Comparison of ENCODE assay signal across 8 mouse cellular contexts in the genomic region with DNA sequence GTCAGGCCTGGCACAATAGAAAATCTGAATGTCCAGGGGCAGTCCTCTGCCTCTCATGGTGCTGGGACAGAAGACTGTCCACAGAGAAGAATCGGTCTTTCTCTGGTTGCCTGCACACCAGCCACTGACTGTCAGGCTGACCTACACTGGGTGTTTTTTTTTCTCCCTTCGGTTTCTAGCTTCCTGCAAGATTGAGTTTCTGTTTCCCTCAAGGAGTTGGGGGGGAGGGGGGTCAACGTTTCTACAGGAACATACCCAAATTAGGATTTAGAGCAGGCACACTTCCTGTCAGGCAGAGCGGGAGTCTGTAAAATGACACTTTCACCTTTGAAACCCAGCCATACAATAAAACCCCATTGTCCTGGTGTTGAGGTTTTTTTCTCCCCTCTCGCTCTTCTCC. TPM values are rescaled to one million over a fixed set of nuclear protein-coding genes. Genes with fewer than 3 reads are reported as not detected.
DNase-seq lines count a peak whose midpoint lies in the region; ATAC-seq lines count a peak whose summit lies in the region.

No protein-coding gene starts in this region.

- 6% methylated on average over 5 of the region's 5 CpGs for WGBS in hindbrain, embryonic 10.5 days
- 12% methylated on average over 5 of the region's 5 CpGs for WGBS in liver, embryonic 15.5 days (ENCODE audit: insufficient replicate concordance)
- WGBS in stomach, embryonic 16.5 days: 16% methylated on average over 5 of the region's 5 CpGs

- peak overlapping the region; percentile 25 for H3K4me3 ChIP-seq in hindbrain, embryonic 10.5 days
- peak overlapping the region; percentile 20; the same call in 1 of the 2 replicates for H3K4me3 ChIP-seq in liver, embryonic 15.5 days (replicated peaks)
- peak overlapping the region; percentile 25 for H3K4me3 ChIP-seq in stomach, embryonic 16.5 days (replicated peaks; ENCODE audit: low read length)

- peak; percentile 88 for DNase-seq in CD4-positive helper T cell, adult 2 months (ENCODE audit: low read depth, low spot score)
- peak; percentile 90 for DNase-seq in R1 (ENCODE audit: low read depth, low spot score)
- peak; percentile 40 for DNase-seq in hindbrain, embryonic 10.5 days (ENCODE audit: low spot score)
- DNase-seq in frontal cortex, postnatal 10 days (ENCODE audit: low spot score in 2 of 2): no peak
- no peak for DNase-seq in spleen, postnatal 36 days (ENCODE audit: low spot score in 2 of 2)

- H3K9ac ChIP-seq in liver, embryonic 15.5 days: no peak overlapping the region
- H3K9ac ChIP-seq in stomach, embryonic 16.5 days (ENCODE audit: low read length): peak overlapping the region; percentile 55

- no peaks in the 10 kb centered on the region for H3K27me3 ChIP-seq in hindbrain, embryonic 10.5 days (ENCODE audit: insufficient read depth, poor library complexity, severe bottlenecking)
- H3K27me3 ChIP-seq in liver, embryonic 15.5 days: no peaks in the 10 kb centered on the region
- H3K27me3 ChIP-seq in stomach, embryonic 16.5 days (ENCODE audit: control insufficient read depth, insufficient read depth, low read length): no peaks in the 10 kb centered on the region

- ATAC-seq in liver, embryonic 15.5 days (ENCODE audit: insufficient read depth): no peak
- ATAC-seq in stomach, embryonic 16.5 days (ENCODE audit: insufficient read depth, low FRiP score): peak; percentile 10; the same call in 1 of the 2 replicates
- ATAC-seq in erythroblast, adult 5-6 weeks (replicated peaks; ENCODE audit: low FRiP score, poor library complexity, severe bottlenecking): no peak

- peaks cover 13% of the 10 kb centered on the region; the same call in 1 of the 2 replicates for H3K36me3 ChIP-seq in hindbrain, embryonic 10.5 days
- peaks cover 52% of the 10 kb centered on the region for H3K36me3 ChIP-seq in liver, embryonic 15.5 days (replicated peaks)
- no peaks in the 10 kb centered on the region for H3K36me3 ChIP-seq in stomach, embryonic 16.5 days (ENCODE audit: control insufficient read depth, insufficient read depth, low read length)

- peak overlapping the region; percentile 33 for H3K4me2 ChIP-seq in liver, embryonic 15.5 days
- peak overlapping the region; percentile 40 for H3K4me2 ChIP-seq in stomach, embryonic 16.5 days (ENCODE audit: low read depth, low read length)

- H3K4me1 ChIP-seq in hindbrain, embryonic 10.5 days (replicated peaks): peaks cover 11% of the 10 kb centered on the region
- H3K4me1 ChIP-seq in liver, embryonic 15.5 days (replicated peaks): 0 out of 2 replicates have a peak, but pooled peaks cover 1% of the 10 kb centered on the region
- H3K4me1 ChIP-seq in stomach, embryonic 16.5 days (ENCODE audit: control insufficient read depth, insufficient read depth, low read length): no peaks in the 10 kb centered on the region

- peak overlapping the region; percentile 76 for H3K27ac ChIP-seq in hindbrain, embryonic 10.5 days
- no peak overlapping the region for H3K27ac ChIP-seq in liver, embryonic 15.5 days (replicated peaks)
- peak overlapping the region; percentile 15; the same call in 1 of the 2 replicates for H3K27ac ChIP-seq in stomach, embryonic 16.5 days (ENCODE audit: low read length)

- H3K9me3 ChIP-seq in hindbrain, embryonic 10.5 days: no peaks in the 10 kb centered on the region
- H3K9me3 ChIP-seq in liver, embryonic 15.5 days (replicated peaks): no peaks in the 10 kb centered on the region
- H3K9me3 ChIP-seq in stomach, embryonic 16.5 days (replicated peaks; ENCODE audit: control insufficient read depth, low read length): no peaks in the 10 kb centered on the region

RNA-seq across cellular contexts. Expression of a gene that starts 26.2 kb away (rescaled TPM):
- 14.7 and 15.2 TPM in 2 replicates for polyA plus RNA-seq in hindbrain, embryonic 10.5 days (2016; fragmentation: Nextera tagmentation; extraction: Ambion mirVana)
- polyA plus RNA-seq in liver, embryonic 15.5 days (2015; fragmentation: Nextera tagmentation; extraction: Ambion mirVana): 13.3 and 15.6 TPM in 2 replicates
- polyA plus RNA-seq in stomach, embryonic 16.5 days (2015; fragmentation: Nextera tagmentation; extraction: Ambion mirVana): 33.0 and 36.3 TPM in 2 replicates
- 11.0 and 24.5 TPM in 2 replicates for total RNA-seq in erythroblast, adult 5-6 weeks (2015; ENCODE audit: low replicate concordance)
- 13.1 and 16.7 TPM in 2 replicates for total RNA-seq in erythroblast, adult 5-6 weeks (2017; ENCODE audit: low replicate concordance)

RNA-seq across cellular contexts. Expression of a gene that starts 55.1 kb away (rescaled TPM):
- 26.3 and 30.6 TPM in 2 replicates for polyA plus RNA-seq in hindbrain, embryonic 10.5 days (2016; fragmentation: Nextera tagmentation; extraction: Ambion mirVana)
- polyA plus RNA-seq in liver, embryonic 15.5 days (2015; fragmentation: Nextera tagmentation; extraction: Ambion mirVana): 13.4 and 14.7 TPM in 2 replicates
- polyA plus RNA-seq in stomach, embryonic 16.5 days (2015; fragmentation: Nextera tagmentation; extraction: Ambion mirVana): 25.2 and 30.5 TPM in 2 replicates
- 9.6 and 13.8 TPM in 2 replicates for total RNA-seq in erythroblast, adult 5-6 weeks (2015; ENCODE audit: low replicate concordance)
- total RNA-seq in erythroblast, adult 5-6 weeks (2017; ENCODE audit: low replicate concordance): 6.3 and 12.4 TPM in 2 replicates

Comparison
In these comparisons a context has a peak if more than half of its experiments do, and no peak if none do; other contexts are left out.
1. DNase-seq: peak in CD4-positive helper T cell, adult 2 months (single experiment), R1 (single experiment) and hindbrain, embryonic 10.5 days (single experiment); none in frontal cortex, postnatal 10 days (0 of 2) and spleen, postnatal 36 days (0 of 2).
2. Peak in every context shown above with its lines, with median percentiles within 50 percentile points of each other: H3K4me3 ChIP-seq.